Mouse (Mus musculus) midbrain, postnatal 0 days (tissue): ENCODE measurements around the gene Mttp. TPM values are rescaled to one million over a fixed set of nuclear protein-coding genes. Genes with fewer than 3 reads are reported as not detected.

Source experiments
- ATAC-seq: fragments of 200-750 bp; cut with Nextera tagmentation; 2 replicates; pipeline ENCODE4 v1.8.0; 2017; ENCODE audit warnings: moderate number of reproducible peaks, mild to moderate bottlenecking, moderate TSS enrichment, moderate library complexity; ENCODE audit not compliant: low FRiP score
- DNase-seq: peaks from one replicate; pipeline ENCODE4 v3.0.0-alpha.2; 2015; ENCODE audit warnings: low spot score
- H3K27ac ChIP-seq: fragments of 300-500 bp; sonication (generic); 2 replicates; pipeline ENCODE4 v1.5.1; 2014; ENCODE audit warnings: low read depth, mild to moderate bottlenecking, low read length, mixed read lengths
- H3K27me3 ChIP-seq: fragments of 300-500 bp; sonication (generic); 2 replicates; pipeline ENCODE4 v1.6.1; 2014; ENCODE audit warnings: low read length, control low read depth, mixed read lengths; ENCODE audit not compliant: insufficient read depth
- H3K36me3 ChIP-seq: fragments of 300-500 bp; sonication (generic); 2 replicates; pipeline ENCODE4 v1.6.1; 2014; ENCODE audit warnings: low read length, control low read depth, mixed read lengths; ENCODE audit not compliant: insufficient read depth
- H3K4me1 ChIP-seq: fragments of 300-500 bp; sonication (generic); 2 replicates; pipeline ENCODE4 v1.6.1; 2014; ENCODE audit warnings: mild to moderate bottlenecking, control low read depth, antibody characterized with exemption, low read length, mixed read lengths; ENCODE audit not compliant: insufficient read depth
- H3K4me2 ChIP-seq: fragments of 300-500 bp; sonication (generic); 2 replicates; pipeline ENCODE4 v1.6.1; 2014; ENCODE audit warnings: low read depth, mild to moderate bottlenecking, low read length, mixed read lengths; ENCODE audit not compliant: poor library complexity, severe bottlenecking
- H3K4me3 ChIP-seq: fragments of 300-500 bp; sonication (generic); 2 replicates; pipeline ENCODE4 v1.5.1; 2014; ENCODE audit warnings: low read depth, mild to moderate bottlenecking, low read length, moderate library complexity
- H3K9ac ChIP-seq: fragments of 300-500 bp; sonication (generic); replicated peaks from 2 replicates; pipeline ENCODE4 v1.6.1; 2014; ENCODE audit warnings: mild to moderate bottlenecking, low read length, moderate library complexity, mixed read lengths; ENCODE audit not compliant: poor library complexity, severe bottlenecking
- H3K9me3 ChIP-seq: fragments of 300-500 bp; sonication (generic); 2 replicates; pipeline ENCODE4 v1.6.1; 2016; ENCODE audit warnings: low read length, control low read depth
- CTCF ChIP-seq: IDR thresholded peaks from 2 replicates; pipeline ENCODE4 v1.5.1; 2016; ENCODE audit warnings: antibody characterized with exemption, mild to moderate bottlenecking
- WGBS: fragments of 180-500 bp; shearing (Covaris S2); extraction: QIAGEN DNeasy Blood & Tissue Kit; methylation state at CpG from one replicate; pipeline ENCODE4 v1.1.7; 2014; 5-methylcytosine and 5-hydroxymethylcytosine counted together
- polyA plus RNA-seq: library from polyadenylated mRNA; unstranded; fragments of >200 nt; fragmentation: Nextera tagmentation; extraction: Ambion mirVana; gene quantifications from 2 replicates; pipeline ENCODE4 v1.2.1, GENCODE M21; 2015
- total RNA-seq: library from RNA; depleted of rRNA; stranded (reverse); fragments of >200 nt; gene quantifications from 2 replicates; pipeline ENCODE4 v1.2.3, GENCODE M21; 2014

Mttp gene
- total and polyA plus RNA-seq, 2 experiments from 2014 or later = 4.9 to 6.7 TPM

- H3K9me3 ChIP-seq = no peaks in the 10 kb centered on the region
- H3K4me3 ChIP-seq = no peak overlapping the region
- no peak overlapping the region for H3K9ac ChIP-seq
- H3K4me1 ChIP-seq = 0 out of 2 replicates have a peak, but pooled peaks cover 3% of the 10 kb centered on the region
- DNase-seq (peak; percentile 4), ATAC-seq (no peak)
- no peaks in the 10 kb centered on the region for H3K36me3 ChIP-seq
- no peak overlapping the region for H3K27ac ChIP-seq
- no peak for TF ChIP-seq CTCF
- H3K27me3 ChIP-seq = no peaks in the 10 kb centered on the region
- WGBS = 76% methylated on average over 3 of the region's 3 CpGs
- H3K4me2 ChIP-seq = no peak overlapping the region
Observed at GRCm38 (mm10) chr3:138095301-138095700, 49.5 kb downstream of the Mttp start.

GRCm38 (mm10) chr3:138083896-138084295 is 60.9 kb downstream of the Mttp start:
- TF ChIP-seq CTCF = no peak
- Histone ChIP-seq H3K4me1 (no peaks in the 10 kb centered on the region), H3K9ac (no peak overlapping the region), H3K4me3 (no peak overlapping the region), H3K36me3 (no peaks in the 10 kb centered on the region), H3K27me3 (no peaks in the 10 kb centered on the region), H3K9me3 (no peaks in the 10 kb centered on the region), H3K27ac (no peak overlapping the region), H3K4me2 (no peak overlapping the region)
- 62% methylated on average over 4 of the region's 4 CpGs for WGBS
- ATAC-seq (no peak), DNase-seq (no peak)

DNA sequence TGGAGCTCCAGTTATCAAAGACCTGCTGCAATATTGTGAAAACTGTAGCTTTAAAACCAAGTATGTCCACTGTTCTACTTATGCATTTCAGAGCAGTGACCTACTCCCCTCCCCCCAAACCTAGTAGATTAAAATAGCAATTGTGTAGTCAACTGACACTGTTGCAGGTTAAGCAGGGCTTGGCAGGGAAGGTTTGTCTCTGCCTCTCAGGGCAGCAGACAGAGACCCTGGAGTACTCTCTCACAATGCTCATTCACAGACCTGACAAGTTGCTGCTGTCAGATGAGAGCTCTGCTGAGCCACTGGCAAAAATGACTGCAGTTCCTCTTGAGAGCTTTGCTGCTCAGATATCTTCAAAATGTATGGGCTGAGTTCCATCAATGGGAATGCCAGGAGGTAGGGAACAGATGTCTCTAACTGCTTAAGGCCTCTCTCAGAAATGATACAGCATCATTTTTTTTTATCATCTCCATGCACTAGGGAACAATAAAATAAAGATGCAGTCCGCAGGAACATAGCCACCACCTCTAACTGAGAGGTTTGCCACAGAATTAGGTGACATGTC is 61.6 kb downstream of the Mttp start:
- H3K4me1 ChIP-seq = no peaks in the 10 kb centered on the region
- no peak for ATAC-seq
- H3K9me3 ChIP-seq = no peaks in the 10 kb centered on the region
- no peak overlapping the region for H3K4me3 ChIP-seq
- H3K27me3 ChIP-seq = no peaks in the 10 kb centered on the region
- WGBS = 81% methylated on average over 1 of the region's 1 CpGs
- no peak overlapping the region for H3K9ac ChIP-seq
- no peak overlapping the region for H3K4me2 ChIP-seq
- no peak for TF ChIP-seq CTCF
- H3K27ac ChIP-seq = no peak overlapping the region
- H3K36me3 ChIP-seq = no peaks in the 10 kb centered on the region
- DNase-seq = peak; percentile 38

GRCm38 (mm10) chr3:138078701-138079100 is 66.1 kb downstream of the Mttp start:
- ATAC-seq (no peak), DNase-seq (no peak)
- TF ChIP-seq CTCF = no peak
- Histone ChIP-seq H3K4me3 (no peak overlapping the region), H3K4me1 (no peaks in the 10 kb centered on the region), H3K9me3 (no peaks in the 10 kb centered on the region), H3K27ac (no peak overlapping the region), H3K4me2 (no peak overlapping the region), H3K27me3 (no peaks in the 10 kb centered on the region), H3K36me3 (no peaks in the 10 kb centered on the region), H3K9ac (no peak overlapping the region)
- WGBS = 82% methylated on average over 1 of the region's 1 CpGs

DNA sequence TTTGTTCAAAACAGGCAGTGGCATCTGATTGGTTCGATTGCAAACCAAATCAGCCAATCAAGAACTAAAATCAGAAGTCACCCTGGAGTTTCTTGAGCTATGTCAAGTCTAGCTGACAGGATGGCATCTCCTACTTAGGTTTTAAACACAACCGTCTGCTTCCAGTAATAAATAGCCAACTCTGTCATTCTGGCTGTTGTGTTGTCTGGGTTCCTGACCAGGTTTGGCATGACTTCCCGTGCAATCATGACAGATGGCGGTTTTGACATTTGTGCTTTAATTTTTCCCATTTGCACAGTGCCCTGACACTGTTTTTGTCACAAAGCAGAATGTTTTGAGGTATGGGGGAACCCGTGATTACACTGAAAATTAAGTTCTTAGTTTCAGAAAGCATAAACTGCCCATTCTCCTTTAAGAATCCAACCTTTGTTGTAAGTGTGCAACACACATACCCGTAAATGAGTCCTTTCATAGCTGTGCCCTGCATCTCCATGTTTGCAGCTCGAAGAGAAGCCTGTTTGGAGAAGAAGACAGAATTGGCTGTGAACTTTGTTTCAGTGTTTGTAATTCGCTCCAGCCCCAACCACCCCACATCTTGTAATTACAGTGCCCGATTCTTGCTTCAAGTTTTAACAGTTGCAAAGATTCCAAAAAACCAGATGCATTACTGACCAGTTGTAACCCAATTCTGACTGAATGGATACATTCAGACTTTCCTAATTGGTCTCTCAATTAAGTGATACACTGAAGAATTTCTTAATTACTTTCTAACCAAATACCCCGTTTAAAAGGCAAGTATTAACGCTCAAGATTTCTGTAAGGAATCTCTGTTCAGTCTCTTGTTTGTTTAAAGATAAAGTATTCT is 67.1 kb downstream of the Mttp start:
- DNase-seq = peak; percentile 17
- Histone ChIP-seq H3K36me3 (no peaks in the 10 kb centered on the region), H3K4me3 (no peak overlapping the region), H3K27me3 (no peaks in the 10 kb centered on the region), H3K9ac (no peak overlapping the region), H3K4me1 (no peaks in the 10 kb centered on the region), H3K27ac (no peak overlapping the region), H3K9me3 (no peaks in the 10 kb centered on the region), H3K4me2 (no peak overlapping the region)
- no peak for ATAC-seq
- 87% methylated on average over 11 of the region's 11 CpGs for WGBS
- no peak for TF ChIP-seq CTCF

DNA sequence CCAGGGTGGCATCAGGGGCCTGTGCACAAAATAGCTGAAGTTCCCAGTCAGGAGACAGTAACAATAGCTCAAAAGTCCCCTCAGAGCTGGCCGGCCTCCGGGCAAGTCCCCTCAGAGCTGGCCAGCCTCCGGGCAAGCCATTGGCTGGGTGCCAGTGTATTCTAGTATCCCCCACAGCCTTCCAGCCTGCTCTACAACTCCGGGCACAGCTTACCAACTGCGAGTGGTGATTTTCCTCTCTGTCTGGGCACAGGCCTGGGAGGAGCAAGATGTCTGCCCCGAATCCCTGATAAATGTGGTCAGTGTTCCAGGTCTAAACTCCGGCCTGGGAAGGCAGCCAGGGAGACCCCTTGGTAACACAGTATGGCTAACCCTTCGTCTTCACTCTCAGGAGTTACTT is 69.6 kb downstream of the Mttp start:
- Histone ChIP-seq H3K4me1 (no peaks in the 10 kb centered on the region), H3K4me3 (no peak overlapping the region), H3K27me3 (no peaks in the 10 kb centered on the region), H3K27ac (no peak overlapping the region), H3K4me2 (no peak overlapping the region), H3K36me3 (no peaks in the 10 kb centered on the region), H3K9ac (no peak overlapping the region), H3K9me3 (no peaks in the 10 kb centered on the region)
- ATAC-seq (peak; percentile 76), DNase-seq (peak; percentile 87)
- 46% methylated on average over 8 of the region's 8 CpGs for WGBS
- TF ChIP-seq CTCF = no peak
